Mouse (Mus musculus) left cerebral cortex, adult 11 months (tissue): ENCODE results near the gene Tbc1d22a.

Experiments
- DNase-seq: peaks from one replicate; pipeline ENCODE4 v3.0.0; 2022; ENCODE audit warnings: low spot score

The Tbc1d22a gene

DNA sequence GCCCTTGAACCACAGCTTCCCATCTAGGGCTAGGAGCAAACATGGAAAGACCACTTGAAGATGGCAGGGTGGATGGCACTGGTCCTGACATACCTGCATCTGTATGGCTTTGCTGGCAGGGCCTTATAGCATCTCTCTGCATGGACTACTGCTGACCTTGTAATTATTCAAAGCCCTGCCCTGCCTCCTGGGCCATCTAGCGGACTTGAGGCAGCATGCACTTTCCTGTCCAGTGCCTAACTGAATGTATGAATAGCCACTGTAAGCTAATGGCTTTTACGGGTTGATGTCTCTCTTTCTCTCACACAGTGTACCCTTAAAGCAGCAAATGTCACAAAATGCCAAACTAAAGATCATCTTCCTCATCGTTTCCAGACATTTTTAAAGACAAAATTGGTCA lies 245.2 kb downstream of the Tbc1d22a start:
- no peak for DNase-seq

DNA sequence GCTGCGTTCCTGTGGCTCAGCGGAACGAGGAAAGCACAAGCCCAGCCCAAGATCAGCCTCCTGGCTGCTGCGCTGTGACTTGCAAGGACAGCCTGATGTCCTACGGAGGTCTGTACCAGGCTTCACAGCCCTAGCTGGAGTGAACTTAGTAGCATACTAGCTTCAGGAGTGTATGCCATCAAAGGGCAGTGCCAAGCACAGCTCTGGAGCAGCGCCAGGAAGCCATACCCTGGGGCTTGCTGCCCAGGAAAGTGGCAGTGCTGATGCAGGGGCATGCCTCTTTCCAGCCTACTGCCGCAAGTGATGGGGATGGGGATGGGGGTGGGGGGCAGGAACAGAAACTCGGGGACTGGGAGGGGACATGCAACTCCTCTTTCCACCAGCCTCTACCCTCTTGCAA lies 248.4 kb downstream of the Tbc1d22a start:
- DNase-seq, result no peak

DNA sequence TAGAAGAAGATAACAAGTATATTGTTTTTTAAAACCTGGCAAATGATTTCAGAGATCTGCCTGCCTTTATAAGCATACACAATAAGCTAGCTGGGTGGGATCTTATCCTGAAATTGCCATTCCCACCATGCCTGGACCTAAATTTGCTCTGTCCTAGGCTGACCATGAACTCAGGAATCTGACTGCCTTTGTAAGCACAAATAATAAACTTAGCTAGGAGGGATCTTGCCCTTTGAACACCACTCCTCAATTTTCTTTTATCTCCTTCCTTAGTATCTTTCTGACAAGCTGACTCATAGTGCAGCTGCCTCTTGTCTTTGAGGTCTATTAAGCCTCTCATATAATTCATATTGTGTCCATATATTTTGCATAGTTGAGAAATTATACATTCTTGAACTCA lies 253.8 kb downstream of the Tbc1d22a start:
- DNase-seq, result no peak

DNA sequence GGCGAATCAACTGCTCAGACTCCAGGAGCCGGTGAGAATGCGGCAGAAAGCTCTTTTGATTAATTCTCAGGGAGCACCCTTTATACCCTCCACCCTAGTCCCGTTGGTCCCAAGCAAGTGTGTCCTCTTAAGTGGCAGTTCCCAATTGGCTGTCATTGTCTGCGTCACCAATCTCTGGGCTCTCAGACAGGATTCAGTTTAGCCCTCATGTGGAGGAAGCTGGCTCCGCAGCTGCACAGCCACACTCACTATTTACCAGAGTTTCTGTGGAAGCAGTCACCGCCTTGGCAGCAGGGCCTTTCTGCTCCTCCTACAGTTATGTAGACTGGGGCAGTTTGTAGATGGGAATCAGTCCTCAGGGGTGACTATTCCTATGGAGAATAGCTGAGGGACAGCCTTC lies 256.9 kb downstream of the Tbc1d22a start:
- DNase-seq, result no peak

DNA sequence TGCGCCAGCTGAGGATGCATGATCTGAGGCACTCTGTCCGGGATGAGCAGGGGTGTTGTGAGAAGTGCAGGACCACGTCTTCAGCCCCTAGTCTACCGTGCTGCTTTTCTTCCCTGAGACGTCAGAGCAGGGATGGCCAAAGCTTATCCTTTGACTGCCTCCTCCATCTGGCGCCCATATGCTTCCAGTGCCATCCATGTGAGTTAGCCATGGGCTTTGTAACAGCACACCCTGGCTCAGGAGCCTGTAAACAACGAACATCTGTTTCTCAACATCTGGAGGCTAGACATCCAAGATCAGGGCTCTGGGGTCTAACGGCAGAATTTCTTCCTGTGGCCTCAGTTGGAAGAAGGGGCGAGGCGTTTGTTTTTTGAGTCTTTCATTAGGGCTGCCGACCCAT lies 259.2 kb downstream of the Tbc1d22a start:
- no peak for DNase-seq

DNA sequence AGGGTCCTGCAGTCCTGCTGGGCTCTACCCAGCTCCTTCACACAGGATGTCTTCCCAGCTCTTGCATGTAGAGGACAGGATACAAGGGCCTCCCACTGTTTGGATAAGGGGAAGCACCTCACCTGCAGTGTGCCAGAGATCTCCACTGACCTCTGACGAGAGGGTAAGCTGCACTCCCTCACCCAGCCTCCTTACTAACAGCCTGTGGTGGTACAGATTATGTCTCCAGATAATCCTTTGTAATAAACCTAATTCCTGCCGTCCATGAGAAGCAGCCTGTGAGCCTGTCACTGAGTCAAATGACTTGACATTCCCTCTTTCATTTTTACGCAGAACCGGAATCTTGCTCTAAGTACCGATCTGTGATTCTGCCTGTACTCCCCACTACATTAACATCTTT lies 260.7 kb downstream of the Tbc1d22a start:
- DNase-seq, result no peak

DNA sequence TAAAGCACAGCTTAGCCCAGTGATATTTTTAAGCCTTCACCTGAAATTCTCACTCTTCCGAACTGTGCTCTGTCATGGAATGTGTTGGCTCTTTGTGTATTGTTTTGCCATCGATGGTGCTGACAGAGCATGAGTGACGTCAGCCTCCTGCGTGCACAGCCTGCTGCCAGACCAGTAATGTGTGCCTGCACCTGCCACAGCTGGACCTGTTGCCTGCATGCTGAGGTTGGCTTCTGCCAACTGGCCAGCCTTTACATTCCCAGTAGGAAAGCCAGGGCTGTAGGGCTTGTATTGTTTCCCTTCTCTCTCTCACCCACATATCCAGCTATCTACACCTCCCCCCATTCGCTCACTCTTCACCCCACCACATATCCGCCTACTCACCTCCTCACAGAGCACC lies 262.2 kb downstream of the Tbc1d22a start:
- DNase-seq, result peak; percentile 28

DNA sequence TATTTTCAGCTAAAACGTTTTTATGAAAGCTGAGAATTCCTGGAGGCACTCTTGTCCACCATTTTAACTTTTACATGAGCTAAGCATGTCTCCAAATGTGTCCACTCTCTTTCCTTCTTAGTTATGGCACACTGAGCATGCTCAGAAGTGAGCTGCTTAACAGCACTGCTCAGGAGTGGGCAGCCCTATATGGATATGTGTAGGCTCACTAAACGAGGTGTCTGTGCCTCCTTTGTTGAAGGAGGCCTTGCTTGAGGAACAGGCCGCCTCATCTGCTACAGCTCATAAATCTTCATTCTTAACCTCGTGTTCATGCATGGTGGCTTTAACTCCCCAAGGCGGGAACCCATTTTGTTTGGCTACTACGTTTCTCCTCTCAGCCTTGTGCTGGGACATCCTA lies 262.8 kb downstream of the Tbc1d22a start:
- no peak for DNase-seq

DNA sequence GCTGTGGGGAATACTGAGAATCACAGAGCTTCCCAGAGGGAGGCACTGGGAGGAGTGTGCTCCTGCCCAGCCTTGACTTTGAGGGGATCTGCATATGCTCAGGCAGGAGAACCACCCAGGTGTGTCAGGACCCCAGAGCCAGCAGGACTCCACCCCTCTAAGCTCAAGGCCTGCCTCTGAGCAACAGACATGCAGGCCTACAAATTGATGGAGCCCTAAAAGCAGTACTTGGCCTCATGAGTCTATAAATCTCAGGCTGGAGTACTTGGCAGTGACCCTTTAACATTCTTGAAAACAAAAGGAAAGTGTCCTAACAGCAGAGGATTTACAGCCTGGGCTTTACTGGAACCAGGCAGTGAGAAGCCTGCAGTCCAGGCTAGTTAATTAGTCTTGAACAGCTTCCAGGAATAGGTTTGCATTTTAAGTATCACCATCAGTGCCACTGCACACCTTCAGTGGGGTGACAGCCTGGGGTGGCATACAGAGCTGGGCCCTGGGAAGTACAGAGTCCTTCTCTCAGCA lies 263.3 kb downstream of the Tbc1d22a start:
- no peak for DNase-seq

DNA sequence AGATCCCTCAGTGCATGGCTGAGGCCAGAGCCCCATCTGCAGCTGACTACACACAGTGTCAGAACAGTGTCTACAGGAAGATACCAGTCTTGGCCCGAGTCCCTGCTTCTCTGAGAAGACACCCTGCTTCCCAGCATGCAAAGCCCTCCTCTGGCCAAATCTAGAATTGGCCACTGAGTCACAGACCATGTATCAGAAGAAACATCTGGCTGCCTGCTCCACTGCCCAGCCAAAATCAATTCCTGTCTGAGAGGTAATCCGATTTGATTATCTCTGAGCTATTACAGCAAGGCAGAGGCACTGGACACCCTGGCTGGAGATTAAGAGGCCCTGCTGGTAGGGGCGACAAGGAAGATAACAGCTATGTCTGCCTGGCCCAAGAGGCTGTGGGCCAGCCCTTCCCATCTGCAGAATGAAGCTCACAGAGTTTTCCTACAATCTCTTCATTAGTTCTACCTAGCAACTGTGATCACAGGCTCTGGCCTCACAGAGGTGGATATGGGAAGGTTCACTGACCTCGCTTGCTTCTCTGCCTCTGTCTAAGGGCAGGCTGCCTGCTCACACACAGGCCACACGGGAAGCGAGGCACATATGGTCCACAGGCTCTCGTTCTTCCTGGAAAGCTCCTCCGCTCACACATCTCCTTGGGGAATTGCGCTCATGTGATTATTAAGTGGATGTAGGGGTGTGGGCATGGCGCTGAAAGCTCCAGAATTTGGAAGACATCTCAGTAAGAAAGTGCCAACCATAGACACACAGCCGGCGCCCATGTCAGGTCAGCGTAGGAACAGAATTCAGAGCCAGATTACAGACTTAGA lies 264.6 kb downstream of the Tbc1d22a start:
- no peak for DNase-seq

DNA sequence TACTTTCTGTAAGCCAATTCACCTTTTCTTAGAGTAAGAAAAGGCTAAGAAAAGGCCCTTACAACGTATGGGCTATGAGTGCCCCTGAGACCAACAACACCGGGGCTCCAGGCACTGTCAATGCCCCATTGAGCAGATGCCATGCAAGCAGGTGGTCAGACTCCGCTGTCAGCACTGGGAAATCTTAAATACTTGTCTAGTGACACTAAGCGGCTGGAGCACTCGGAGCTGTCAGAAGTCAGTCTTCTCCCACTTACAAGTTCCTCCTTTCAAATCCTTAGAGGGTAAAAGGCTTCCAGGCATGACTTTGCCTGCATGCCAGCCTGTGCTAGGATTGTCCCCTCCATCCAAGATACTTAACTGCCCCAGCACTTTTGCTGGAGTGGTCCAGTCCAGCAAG lies 268.1 kb downstream of the Tbc1d22a start:
- no peak for DNase-seq

DNA sequence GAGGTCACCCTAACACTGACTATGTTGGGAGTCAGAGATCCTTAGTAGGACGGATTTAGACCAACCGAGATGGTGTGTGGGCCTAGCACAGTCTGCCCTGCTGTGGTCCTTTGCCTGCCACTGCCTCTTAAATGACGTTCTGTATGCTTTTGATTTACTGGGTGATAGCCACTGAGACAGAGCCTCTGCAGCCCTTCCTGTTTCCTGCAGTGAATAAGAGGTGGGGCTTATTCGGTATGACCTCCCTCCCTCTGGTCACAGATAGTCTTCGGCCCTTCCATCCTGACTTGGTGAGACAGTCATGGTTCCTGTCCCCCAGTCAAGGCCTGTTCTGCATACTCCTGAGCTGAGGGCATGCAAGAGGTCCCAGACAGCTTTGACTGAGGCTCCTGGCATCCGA lies 271.6 kb downstream of the Tbc1d22a start:
- DNase-seq, result no peak

DNA sequence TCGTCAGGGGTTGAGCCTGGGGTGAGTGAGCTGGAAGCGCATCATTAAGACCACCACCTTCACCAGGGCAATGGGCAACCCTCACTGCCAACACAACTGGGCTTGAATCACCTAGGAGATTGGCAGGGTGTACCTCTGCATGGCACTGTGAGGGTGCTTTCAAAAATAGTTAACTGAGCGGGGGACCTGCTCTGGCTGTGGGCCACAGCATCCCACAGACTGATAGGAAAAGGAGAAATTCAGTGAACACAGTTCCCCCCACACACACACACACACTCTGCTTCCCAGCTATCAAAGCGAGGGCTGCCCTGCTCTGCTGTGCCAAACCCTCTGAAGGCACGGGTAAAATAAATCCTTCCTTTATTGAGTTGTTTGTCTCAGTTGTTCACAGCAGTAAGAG lies 273.1 kb downstream of the Tbc1d22a start:
- DNase-seq, result no peak

DNA sequence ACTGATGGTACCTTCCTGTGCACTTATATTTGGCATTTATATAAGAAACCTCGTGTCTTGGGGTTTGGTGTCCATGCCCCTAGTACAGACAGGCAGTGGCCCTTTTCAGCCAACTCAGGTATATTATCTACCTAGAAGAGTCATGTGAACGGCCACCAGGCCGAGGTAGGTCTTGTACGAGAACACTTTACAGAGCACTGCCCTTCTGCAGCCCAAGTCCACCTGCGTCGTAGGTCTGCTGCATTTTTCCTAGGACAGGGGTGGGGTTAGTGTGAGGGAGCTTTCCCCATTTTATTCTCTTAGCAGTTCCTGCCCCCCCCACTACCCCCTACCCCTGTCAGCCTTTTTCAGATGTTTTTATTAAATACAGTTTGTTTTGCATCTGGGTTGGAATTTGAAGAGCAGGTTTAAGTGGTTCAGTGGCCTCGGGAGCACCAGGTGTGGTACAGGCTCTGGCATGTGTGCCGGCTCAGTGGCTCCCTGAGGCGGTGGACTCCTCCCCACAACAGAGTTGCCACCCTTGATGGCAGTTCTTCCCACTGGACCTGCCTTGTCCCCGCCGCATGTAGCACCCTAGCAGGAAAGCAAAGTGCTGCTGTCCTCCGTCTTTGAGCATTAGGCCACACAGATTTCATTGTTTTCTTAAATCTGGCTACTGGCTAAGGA lies 277.3 kb downstream of the Tbc1d22a start:
- no peak for DNase-seq

DNA sequence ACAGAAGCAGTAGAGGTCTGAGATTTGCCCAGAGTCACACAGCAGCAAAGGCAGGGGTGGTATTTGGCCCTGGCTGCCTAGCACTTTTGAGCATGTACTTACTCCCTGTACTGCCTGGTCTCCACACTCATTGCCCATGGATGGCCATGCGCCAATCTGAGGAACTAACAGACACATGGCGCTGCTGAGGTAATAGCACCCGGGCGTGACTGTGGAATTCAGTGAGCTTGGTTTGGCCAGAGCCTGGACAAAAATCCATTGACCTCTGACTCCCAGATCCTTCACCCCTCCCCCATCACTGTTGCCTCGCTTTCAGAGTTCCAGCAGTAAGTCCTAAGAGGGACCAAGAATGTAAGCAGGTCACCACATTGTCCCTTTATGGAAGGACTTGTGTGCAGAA lies 278.4 kb downstream of the Tbc1d22a start:
- DNase-seq, result no peak

DNA sequence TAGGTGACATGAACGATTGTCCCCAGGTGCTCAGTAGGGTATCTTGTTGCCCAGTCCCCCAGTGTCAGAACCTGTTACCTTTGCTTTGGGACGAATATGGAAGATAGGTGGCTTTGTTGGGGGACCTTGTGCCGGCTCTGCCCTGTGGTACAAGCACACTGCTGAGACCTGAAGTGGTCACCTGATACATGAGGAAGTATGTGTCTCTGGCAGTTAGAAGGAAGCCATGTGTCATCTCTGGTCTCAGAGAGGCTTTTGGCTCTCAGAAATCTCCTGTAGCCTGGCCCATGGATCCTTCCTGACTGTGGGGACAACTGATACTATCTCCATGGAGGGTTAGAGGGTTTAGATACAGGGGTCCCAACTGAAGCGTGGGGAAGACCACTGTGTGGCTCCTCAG lies 281.9 kb downstream of the Tbc1d22a start:
- DNase-seq, result no peak

DNA sequence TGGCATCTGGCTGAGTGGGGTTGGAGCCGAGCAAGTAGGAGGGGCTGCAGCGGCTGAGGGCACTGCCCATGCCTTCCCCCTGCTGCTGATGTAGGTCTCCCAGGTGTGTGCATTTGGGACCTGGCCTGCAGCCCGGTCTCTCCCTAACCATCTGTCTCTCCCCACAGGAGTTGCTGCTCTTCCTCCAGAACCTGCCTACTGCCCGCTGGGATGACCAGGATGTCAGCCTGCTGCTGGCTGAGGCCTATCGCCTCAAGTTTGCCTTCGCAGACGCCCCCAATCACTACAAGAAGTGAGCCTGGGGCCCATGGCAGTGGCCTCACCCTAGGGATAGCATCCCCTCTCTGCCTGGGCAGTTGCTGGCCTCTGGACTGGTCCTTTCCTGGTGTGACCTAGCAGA lies 282.4 kb downstream of the Tbc1d22a start:
- DNase-seq, result no peak

DNA sequence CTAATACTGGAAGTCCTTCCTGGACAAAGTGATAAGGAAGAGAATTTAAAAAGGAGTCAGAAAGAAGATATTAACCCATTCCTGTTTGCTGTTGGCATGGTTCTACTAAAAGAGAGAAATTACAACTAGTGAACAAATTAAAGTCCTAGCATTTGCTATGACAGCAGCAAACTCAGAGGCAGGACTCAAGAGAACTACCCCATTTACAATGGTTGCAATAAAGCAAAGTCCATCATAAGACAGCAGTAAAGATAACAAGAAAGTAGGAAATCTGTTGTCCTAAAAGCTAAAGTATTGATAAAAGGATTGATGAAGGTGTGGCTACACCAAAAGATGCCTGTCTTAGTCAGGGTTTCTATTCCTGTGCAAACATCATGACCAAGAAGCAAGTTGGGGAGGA lies 286.3 kb downstream of the Tbc1d22a start:
- DNase-seq, result no peak

DNA sequence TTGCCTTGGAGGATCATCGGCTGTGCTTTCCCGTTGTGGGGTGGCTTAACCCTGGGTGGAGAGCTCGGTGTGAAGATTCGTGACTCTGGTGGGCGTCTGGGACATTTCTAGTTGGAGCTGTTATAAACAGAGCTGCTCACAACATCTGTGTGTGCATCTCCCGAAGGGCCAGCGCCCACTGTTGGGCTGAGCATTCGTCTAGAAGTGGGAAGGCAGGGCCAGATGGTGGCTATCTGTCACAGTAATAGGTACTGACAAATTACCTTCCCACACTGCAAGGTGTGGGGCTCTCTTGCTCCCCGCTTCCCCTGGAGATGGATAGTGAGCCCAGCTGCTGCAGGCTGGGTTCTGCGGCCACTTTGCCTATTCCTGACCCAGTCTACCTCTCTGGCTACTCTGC lies 289.2 kb downstream of the Tbc1d22a start:
- DNase-seq, result no peak

DNA sequence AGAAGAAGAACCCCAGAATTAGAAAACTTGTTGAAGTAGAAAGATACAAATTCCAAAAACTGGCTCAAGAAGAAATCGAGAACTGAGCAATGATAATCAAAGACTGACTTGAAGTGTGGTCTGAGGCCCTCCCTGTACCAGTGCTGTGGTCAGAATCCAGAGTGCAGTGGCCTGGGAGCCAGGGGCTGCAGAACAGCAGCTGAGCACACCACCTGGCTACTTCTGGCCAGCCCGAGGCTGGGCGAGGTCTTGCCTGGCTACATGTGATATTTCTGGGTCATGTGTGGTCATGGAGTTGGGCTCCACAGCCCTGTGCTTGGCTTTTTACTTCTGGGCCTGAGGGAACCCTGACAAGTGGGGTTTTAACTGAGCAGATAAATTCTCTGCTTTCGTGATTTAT lies 292.4 kb downstream of the Tbc1d22a start:
- no peak for DNase-seq

DNA sequence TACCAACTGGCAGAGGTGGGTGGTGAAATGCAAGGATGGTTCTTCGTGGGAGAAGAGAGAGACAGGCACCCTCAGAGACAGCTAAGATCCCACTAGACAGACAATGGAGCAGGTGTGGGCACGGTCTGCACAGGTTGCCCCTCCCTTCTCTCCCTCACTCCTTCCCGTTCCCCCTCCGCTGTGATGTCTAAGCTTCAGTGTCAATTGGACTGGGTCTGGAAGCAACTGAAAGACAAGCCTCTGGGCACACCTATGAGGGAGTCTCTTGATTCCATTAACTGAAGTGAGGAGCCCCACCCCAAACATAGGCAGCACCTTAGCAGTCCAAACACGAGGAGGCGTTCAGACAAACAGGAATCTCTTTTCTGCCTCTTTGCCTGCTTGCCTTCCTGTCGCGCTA lies 293.3 kb downstream of the Tbc1d22a start:
- no peak for DNase-seq

DNA sequence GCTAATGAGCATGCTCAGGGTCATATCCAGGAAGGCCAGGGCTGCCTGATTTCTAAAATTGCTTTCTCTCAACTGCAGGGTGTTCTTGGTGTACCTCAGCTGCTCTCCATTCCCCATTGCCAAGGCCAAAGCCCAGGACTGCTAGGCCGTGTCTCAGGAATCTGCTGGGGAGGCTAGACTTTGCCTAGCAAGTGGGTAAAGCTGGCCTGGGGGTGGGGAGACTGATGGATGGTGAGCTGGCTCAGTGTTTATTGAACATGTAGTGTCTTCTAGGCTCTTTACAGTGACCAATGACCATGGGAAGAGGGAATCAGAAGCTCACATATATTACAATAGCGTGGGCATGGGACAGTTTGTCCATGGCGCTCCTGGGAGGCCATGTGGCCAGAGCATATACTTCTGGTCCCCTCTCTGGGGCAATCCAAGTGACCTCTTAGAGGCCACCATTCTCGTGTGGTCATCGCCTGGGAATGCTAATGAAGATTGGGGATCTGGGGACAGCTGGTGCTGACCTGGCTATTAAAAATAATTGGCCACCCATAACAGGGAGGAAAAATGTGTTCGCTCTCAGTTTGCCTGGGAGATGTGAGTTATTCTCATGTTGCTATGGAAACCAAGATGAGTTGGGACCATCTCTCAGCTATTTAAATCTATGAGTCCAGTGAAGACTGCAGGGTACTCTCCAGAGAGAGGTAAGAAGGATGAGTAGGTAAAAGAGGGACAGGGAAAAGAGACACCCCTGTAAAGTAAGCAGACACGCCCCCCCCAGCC lies 294.3 kb downstream of the Tbc1d22a start:
- no peak for DNase-seq

DNA sequence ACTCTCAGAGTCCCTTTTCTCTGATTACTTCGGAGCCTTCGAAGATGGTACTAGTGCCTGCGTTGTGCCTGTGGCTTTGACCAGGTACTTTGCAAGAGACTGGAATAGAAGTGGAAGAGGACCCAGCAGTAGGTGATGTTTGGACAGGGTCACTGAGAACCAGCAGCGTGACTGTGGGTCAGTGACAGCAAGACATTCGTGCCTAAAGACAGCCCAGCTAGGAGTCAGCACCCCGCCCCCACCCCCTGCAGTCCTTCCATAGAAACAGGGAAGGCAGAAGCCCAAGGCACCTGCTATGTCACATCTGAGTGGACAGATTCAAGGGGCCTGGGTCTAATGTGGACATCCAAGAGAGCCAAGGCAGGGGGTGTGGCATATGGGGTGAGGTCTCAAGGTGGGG lies 295.3 kb downstream of the Tbc1d22a start:
- DNase-seq, result no peak
